Mouse (Mus musculus) brain, embryonic 14.5 days (tissue): Measurements from ENCODE around the gene Kansl3.

Experiments used
- CTCF ChIP-seq: fragments of 200-500 bp; IDR thresholded peaks from 2 replicates; pipeline ENCODE4 v1.5.1; 2012; ENCODE audit warnings: inconsistent platforms, mild to moderate bottlenecking, moderate library complexity, borderline replicate concordance; ENCODE audit not compliant: insufficient read depth, insufficient read length; ENCODE audit errors: extremely low read depth
- POLR2A ChIP-seq: fragments of 200-500 bp; IDR thresholded peaks from 2 replicates; pipeline ENCODE4 v1.6.1; 2012; ENCODE audit warnings: mild to moderate bottlenecking, inconsistent platforms, borderline replicate concordance; ENCODE audit not compliant: poor library complexity, insufficient read depth, insufficient read length, severe bottlenecking; ENCODE audit errors: extremely low read depth

DNA sequence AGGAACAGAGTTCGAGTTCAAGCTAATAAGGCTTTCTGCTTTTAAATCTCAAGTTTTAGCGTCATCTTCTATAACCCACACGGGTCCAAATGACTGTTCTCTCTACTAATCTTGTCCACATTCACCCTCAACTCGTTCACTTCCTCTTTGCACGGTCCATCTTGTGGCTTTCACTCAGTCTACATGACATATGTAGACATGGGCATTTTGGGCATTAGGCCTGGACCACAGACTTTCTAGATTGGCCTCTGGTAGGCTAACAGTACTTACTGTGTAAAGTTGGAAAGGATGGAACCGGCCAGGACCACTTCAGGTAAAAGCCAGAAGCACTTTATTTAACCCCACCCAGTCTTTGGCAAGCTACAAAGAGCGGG, 61.9 kb downstream of the Kansl3 start:
- TF ChIP-seq CTCF (no peak), POLR2A (no peak)
